Mouse (Mus musculus) brain, embryonic 14.5 days (tissue): ENCODE results near the gene Fam71e1.

ENCODE experiments used
- CTCF ChIP-seq: fragments of 200-500 bp; IDR thresholded peaks from 2 replicates; pipeline ENCODE4 v1.5.1; 2012; ENCODE audit warnings: inconsistent platforms, mild to moderate bottlenecking, moderate library complexity, borderline replicate concordance; ENCODE audit not compliant: insufficient read depth, insufficient read length; ENCODE audit errors: extremely low read depth
- POLR2A ChIP-seq: fragments of 200-500 bp; IDR thresholded peaks from 2 replicates; pipeline ENCODE4 v1.6.1; 2012; ENCODE audit warnings: mild to moderate bottlenecking, inconsistent platforms, borderline replicate concordance; ENCODE audit not compliant: poor library complexity, insufficient read depth, insufficient read length, severe bottlenecking; ENCODE audit errors: extremely low read depth

DNA sequence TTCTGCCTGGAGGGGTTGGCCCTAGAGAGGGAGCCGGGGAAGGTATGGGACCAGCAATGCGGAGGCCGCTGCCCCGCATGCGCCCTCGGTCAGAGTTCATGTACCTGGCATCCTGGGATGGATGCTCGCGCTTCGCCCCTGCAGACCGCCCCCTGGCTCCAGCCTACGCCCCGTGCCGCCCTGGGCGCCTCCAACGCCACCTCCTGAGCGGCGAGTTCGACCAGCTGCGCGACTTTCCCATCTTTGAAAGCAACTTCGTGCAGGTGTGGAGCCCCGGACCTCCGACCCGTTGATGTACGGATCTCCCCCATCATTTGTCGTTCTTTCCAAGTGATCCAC is 359 bp downstream of the Fam71e1 start:
- TF ChIP-seq POLR2A: no peak
- no peak for TF ChIP-seq CTCF
